Mouse (Mus musculus): ENCODE data around the gene Ranbp3. TPM values are rescaled to one million over a fixed set of nuclear protein-coding genes. Genes with fewer than 3 reads are reported as not detected.
A peak's percentile ranks its signal among the peaks of the same experiment; 100 is the strongest.

Ranbp3 gene
- polyA plus RNA-seq, 1 experiment from 2014 or later = 34.5 TPM

GRCm38 (mm10) chr17:56715360-56715759 lies 42.3 kb downstream of the Ranbp3 start:
- Histone ChIP-seq H3K36me3 (ENCODE audit: control insufficient read depth, insufficient read depth, low read length) (peaks cover 7% of the 10 kb centered on the region; the same call in 1 of the 2 replicates), H3K9ac (ENCODE audit: low read length) (no peak overlapping the region; the same call in 1 of the 2 replicates), H3K27me3 (ENCODE audit: control insufficient read depth, insufficient read depth, low read length) (no peaks in the 10 kb centered on the region), H3K27ac (replicated peaks) (no peak overlapping the region), H3K4me3 (ENCODE audit: low read depth, low read length) (no peak overlapping the region), H3K4me1 (replicated peaks; ENCODE audit: control insufficient read depth, insufficient read depth) (peaks cover 5% of the 10 kb centered on the region; the same call in 1 of the 2 replicates), H3K4me2 (replicated peaks; ENCODE audit: low read depth) (no peak overlapping the region; the same call in 1 of the 2 replicates), H3K9me3 (ENCODE audit: control insufficient read depth, low read length) (no peaks in the 10 kb centered on the region)
- 60% methylated on average over 11 of the region's 11 CpGs for WGBS
- ATAC-seq (ENCODE audit: low FRiP score, low TSS enrichment) = no peak
- DNase-seq (ENCODE audit: low spot score) = no peak
- TF ChIP-seq EP300 (optimal IDR thresholded peaks at IDR 0.05) = no peak
- no peak for TF ChIP-seq CTCF (IDR thresholded peaks at IDR 0.05; ENCODE audit: low read depth)

GRCm38 (mm10) chr17:56715914-56716654 lies 43.0 kb downstream of the Ranbp3 start:
- Histone ChIP-seq H3K4me1 (replicated peaks; ENCODE audit: control insufficient read depth, insufficient read depth) (peaks cover 5% of the 10 kb centered on the region; the same call in 1 of the 2 replicates), H3K27me3 (ENCODE audit: control insufficient read depth, insufficient read depth, low read length) (no peaks in the 10 kb centered on the region), H3K9ac (ENCODE audit: low read length) (peak overlapping the region; percentile 76), H3K9me3 (ENCODE audit: control insufficient read depth, low read length) (no peaks in the 10 kb centered on the region), H3K27ac (replicated peaks) (peak overlapping the region; percentile 81), H3K4me3 (ENCODE audit: low read depth, low read length) (peak overlapping the region; percentile 86), H3K4me2 (replicated peaks; ENCODE audit: low read depth) (peak overlapping the region; percentile 64), H3K36me3 (ENCODE audit: control insufficient read depth, insufficient read depth, low read length) (peaks cover 7% of the 10 kb centered on the region; the same call in 1 of the 2 replicates)
- WGBS = 23% methylated on average over 22 of the region's 22 CpGs
- no peak for DNase-seq (ENCODE audit: low spot score)
- no peak for ATAC-seq (ENCODE audit: low FRiP score, low TSS enrichment)
- TF ChIP-seq CTCF (IDR thresholded peaks at IDR 0.05; ENCODE audit: low read depth) (no peak), EP300 (optimal IDR thresholded peaks at IDR 0.05) (no peak)

- peaks cover 6% of the 10 kb centered on the region; the same call in 1 of the 2 replicates for H3K36me3 ChIP-seq (ENCODE audit: control insufficient read depth, insufficient read depth, low read length)
- under 1% methylated on average over 51 of the region's 55 CpGs for WGBS
- ATAC-seq (ENCODE audit: low FRiP score, low TSS enrichment) (peak; percentile 94), DNase-seq (ENCODE audit: low spot score) (peak; percentile 98)
- H3K9ac ChIP-seq (ENCODE audit: low read length) = peak overlapping the region; percentile 95
- peak overlapping the region; percentile 87 for H3K27ac ChIP-seq (replicated peaks)
- H3K27me3 ChIP-seq (ENCODE audit: control insufficient read depth, insufficient read depth, low read length) = no peaks in the 10 kb centered on the region
- H3K4me2 ChIP-seq (replicated peaks; ENCODE audit: low read depth) = peak overlapping the region; percentile 78
- TF ChIP-seq EP300 (optimal IDR thresholded peaks at IDR 0.05) (no peak), CTCF (IDR thresholded peaks at IDR 0.05; ENCODE audit: low read depth) (no peak)
- peak overlapping the region; percentile 86 for H3K4me3 ChIP-seq (ENCODE audit: low read depth, low read length)
- no peaks in the 10 kb centered on the region for H3K9me3 ChIP-seq (ENCODE audit: control insufficient read depth, low read length)
- peaks cover 5% of the 10 kb centered on the region; the same call in 1 of the 2 replicates for H3K4me1 ChIP-seq (replicated peaks; ENCODE audit: control insufficient read depth, insufficient read depth)
These were observed 43.7 kb downstream of the Ranbp3 start for GRCm38 (mm10) chr17:56716655-56717362.

GRCm38 (mm10) chr17:56717363-56718058 lies 44.4 kb downstream of the Ranbp3 start, which contains the start of the genes Ndufa11 and Vmac:
Ndufa11 (plus strand) TSS chr17:56717767.
Vmac (minus strand) TSS chr17:56718022.
- DNase-seq (ENCODE audit: low spot score) (peak; percentile 97), ATAC-seq (ENCODE audit: low FRiP score, low TSS enrichment) (peak; percentile 79)
- WGBS = under 1% methylated on average over 59 of the region's 59 CpGs
- no peak for TF ChIP-seq CTCF (IDR thresholded peaks at IDR 0.05; ENCODE audit: low read depth)
- peak; percentile 99 for TF ChIP-seq EP300 (optimal IDR thresholded peaks at IDR 0.05)
- H3K9ac ChIP-seq (ENCODE audit: low read length) = peak within 1 kb of the TSS; percentile 95
- H3K27ac ChIP-seq (replicated peaks) = peak within 1 kb of the TSS; percentile 87
- H3K4me3 ChIP-seq (ENCODE audit: low read depth, low read length) = peak within 1 kb of the TSS; percentile 86
- H3K36me3 ChIP-seq (ENCODE audit: control insufficient read depth, insufficient read depth, low read length) = peaks cover 10% of the 10 kb centered on the region; the same call in 1 of the 2 replicates
- H3K4me2 ChIP-seq (replicated peaks; ENCODE audit: low read depth) = peak within 1 kb of the TSS; percentile 78
- peaks cover 5% of the 10 kb centered on the region; the same call in 1 of the 2 replicates for H3K4me1 ChIP-seq (replicated peaks; ENCODE audit: control insufficient read depth, insufficient read depth)
- no peaks in the 10 kb centered on the region for H3K27me3 ChIP-seq (ENCODE audit: control insufficient read depth, insufficient read depth, low read length)
- H3K9me3 ChIP-seq (ENCODE audit: control insufficient read depth, low read length) = no peaks in the 10 kb centered on the region

GRCm38 (mm10) chr17:56722441-56722840 lies 49.3 kb downstream of the Ranbp3 start:
- 39% methylated on average over 5 of the region's 5 CpGs for WGBS
- Histone ChIP-seq H3K9ac (ENCODE audit: low read length) (no peak overlapping the region), H3K4me1 (replicated peaks; ENCODE audit: control insufficient read depth, insufficient read depth) (peaks cover 5% of the 10 kb centered on the region; the same call in 1 of the 2 replicates)

More at GRCm38 (mm10) chr17:56722441-56722840, 49.3 kb downstream of the Ranbp3 start:
- TF ChIP-seq EP300 (optimal IDR thresholded peaks at IDR 0.05) = no peak
- no peak for TF ChIP-seq CTCF (IDR thresholded peaks at IDR 0.05; ENCODE audit: low read depth)
- ATAC-seq (ENCODE audit: low FRiP score, low TSS enrichment) (no peak), DNase-seq (ENCODE audit: low spot score) (no peak)
- H3K27me3 ChIP-seq (ENCODE audit: control insufficient read depth, insufficient read depth, low read length) = no peaks in the 10 kb centered on the region
- H3K36me3 ChIP-seq (ENCODE audit: control insufficient read depth, insufficient read depth, low read length) = peaks cover 9% of the 10 kb centered on the region; the same call in 1 of the 2 replicates
- H3K4me3 ChIP-seq (ENCODE audit: low read depth, low read length) = no peak overlapping the region
- H3K27ac ChIP-seq (replicated peaks) = peak overlapping the region; percentile 49; the same call in 1 of the 2 replicates
- H3K9me3 ChIP-seq (ENCODE audit: control insufficient read depth, low read length) = no peaks in the 10 kb centered on the region
- H3K4me2 ChIP-seq (replicated peaks; ENCODE audit: low read depth) = no peak overlapping the region

Data from stomach, postnatal 0 days (tissue).